Mouse (Mus musculus): ENCODE measurements around the gene Trhr2. TPM values are rescaled to one million over a fixed set of nuclear protein-coding genes. Genes with fewer than 3 reads are reported as not detected.

Gene Trhr2
- total RNA-seq (2014; rRNA removed) (2.0 and 3.2 TPM in 2 replicates), polyA plus RNA-seq (2015; fragmentation: Nextera tagmentation; extraction: Ambion mirVana) (0.45 and 0.57 TPM in 2 replicates)

GRCm38 (mm10) chr8:122360696-122361416, at the start of gene Trhr2:
Gene Trhr2 (minus strand): TSS chr8:122360746.
- WGBS = 76% methylated on average over 7 of the region's 7 CpGs
- no peaks in the 10 kb centered on the region for H3K27me3 ChIP-seq (ENCODE audit: insufficient read depth, low read length)

GRCm38 (mm10) chr8:122407678-122408077, 47.1 kb upstream of the Trhr2 start:
- H3K27ac ChIP-seq = no peak overlapping the region
- H3K27me3 ChIP-seq (ENCODE audit: insufficient read depth, low read length) = no peaks in the 10 kb centered on the region
- no peak overlapping the region for H3K9ac ChIP-seq (replicated peaks; ENCODE audit: low read length)
- ATAC-seq = no peak
- 89% methylated on average over 7 of the region's 7 CpGs for WGBS
- DNase-seq (ENCODE audit: low spot score) = no peak
- peaks cover 80% of the 10 kb centered on the region for H3K36me3 ChIP-seq (ENCODE audit: insufficient read depth, low read length)
- H3K4me3 ChIP-seq (ENCODE audit: low read length) = no peak overlapping the region
- H3K4me2 ChIP-seq (ENCODE audit: low read depth, low read length) = no peak overlapping the region
- no peaks in the 10 kb centered on the region for H3K9me3 ChIP-seq (ENCODE audit: low read length)
- H3K4me1 ChIP-seq (ENCODE audit: insufficient read depth, low read length) = no peaks in the 10 kb centered on the region
- no peak for TF ChIP-seq CTCF (IDR thresholded peaks at IDR 0.05; ENCODE audit: low read depth)

More at GRCm38 (mm10) chr8:122360696-122361416, at the start of gene Trhr2:
- Histone ChIP-seq H3K36me3 (ENCODE audit: insufficient read depth, low read length) (no peaks in the 10 kb centered on the region), H3K27ac (no peak within 1 kb of the TSS), H3K4me2 (ENCODE audit: low read depth, low read length) (no peak within 1 kb of the TSS), H3K4me3 (ENCODE audit: low read length) (no peak within 1 kb of the TSS), H3K9me3 (ENCODE audit: low read length) (no peaks in the 10 kb centered on the region), H3K4me1 (ENCODE audit: insufficient read depth, low read length) (peaks cover 7% of the 10 kb centered on the region; the same call in 1 of the 2 replicates), H3K9ac (replicated peaks; ENCODE audit: low read length) (no peak within 1 kb of the TSS)
- no peak for ATAC-seq
- no peak for DNase-seq (ENCODE audit: low spot score)
- no peak for TF ChIP-seq CTCF (IDR thresholded peaks at IDR 0.05; ENCODE audit: low read depth)

GRCm38 (mm10) chr8:122405146-122405805, 44.7 kb upstream of the Trhr2 start:
- WGBS = 94% methylated on average over 9 of the region's 9 CpGs
- Histone ChIP-seq H3K27ac (no peak overlapping the region), H3K36me3 (ENCODE audit: insufficient read depth, low read length) (peaks cover 82% of the 10 kb centered on the region), H3K4me1 (ENCODE audit: insufficient read depth, low read length) (no peaks in the 10 kb centered on the region), H3K9me3 (ENCODE audit: low read length) (no peaks in the 10 kb centered on the region), H3K27me3 (ENCODE audit: insufficient read depth, low read length) (no peaks in the 10 kb centered on the region), H3K4me2 (ENCODE audit: low read depth, low read length) (no peak overlapping the region), H3K9ac (replicated peaks; ENCODE audit: low read length) (no peak overlapping the region), H3K4me3 (ENCODE audit: low read length) (no peak overlapping the region)
- DNase-seq (ENCODE audit: low spot score) (no peak), ATAC-seq (no peak)
- no peak for TF ChIP-seq CTCF (IDR thresholded peaks at IDR 0.05; ENCODE audit: low read depth)

- Histone ChIP-seq H3K36me3 (ENCODE audit: insufficient read depth, low read length) (peaks cover 62% of the 10 kb centered on the region), H3K4me3 (ENCODE audit: low read length) (no peak overlapping the region), H3K4me2 (ENCODE audit: low read depth, low read length) (no peak overlapping the region), H3K9ac (replicated peaks; ENCODE audit: low read length) (no peak overlapping the region), H3K9me3 (ENCODE audit: low read length) (no peaks in the 10 kb centered on the region), H3K27me3 (ENCODE audit: insufficient read depth, low read length) (no peaks in the 10 kb centered on the region), H3K27ac (no peak overlapping the region), H3K4me1 (ENCODE audit: insufficient read depth, low read length) (no peaks in the 10 kb centered on the region)
- ATAC-seq = no peak
- 94% methylated on average over 9 of the region's 9 CpGs for WGBS
- no peak for TF ChIP-seq CTCF (IDR thresholded peaks at IDR 0.05; ENCODE audit: low read depth)
- DNase-seq (ENCODE audit: low spot score) = no peak
These were observed 37.6 kb upstream of the Trhr2 start for GRCm38 (mm10) chr8:122398186-122398585.

GRCm38 (mm10) chr8:122395291-122395690, 34.7 kb upstream of the Trhr2 start:
- DNase-seq (ENCODE audit: low spot score) = peak; percentile 10
- H3K36me3 ChIP-seq (ENCODE audit: insufficient read depth, low read length) = peaks cover 54% of the 10 kb centered on the region
- H3K4me1 ChIP-seq (ENCODE audit: insufficient read depth, low read length) = no peaks in the 10 kb centered on the region
- no peak for TF ChIP-seq CTCF (IDR thresholded peaks at IDR 0.05; ENCODE audit: low read depth)
- WGBS = 67% methylated on average over 6 of the region's 6 CpGs
- H3K4me2 ChIP-seq (ENCODE audit: low read depth, low read length) = no peak overlapping the region
- H3K9me3 ChIP-seq (ENCODE audit: low read length) = no peaks in the 10 kb centered on the region
- ATAC-seq = no peak
- no peak overlapping the region for H3K27ac ChIP-seq
- H3K27me3 ChIP-seq (ENCODE audit: insufficient read depth, low read length) = no peaks in the 10 kb centered on the region
- no peak overlapping the region for H3K9ac ChIP-seq (replicated peaks; ENCODE audit: low read length)
- H3K4me3 ChIP-seq (ENCODE audit: low read length) = no peak overlapping the region

GRCm38 (mm10) chr8:122393717-122394116, 33.2 kb upstream of the Trhr2 start:
- Histone ChIP-seq H3K27ac (no peak overlapping the region), H3K27me3 (ENCODE audit: insufficient read depth, low read length) (no peaks in the 10 kb centered on the region), H3K4me1 (ENCODE audit: insufficient read depth, low read length) (no peaks in the 10 kb centered on the region), H3K4me2 (ENCODE audit: low read depth, low read length) (no peak overlapping the region), H3K9me3 (ENCODE audit: low read length) (no peaks in the 10 kb centered on the region), H3K36me3 (ENCODE audit: insufficient read depth, low read length) (peaks cover 47% of the 10 kb centered on the region), H3K9ac (replicated peaks; ENCODE audit: low read length) (no peak overlapping the region), H3K4me3 (ENCODE audit: low read length) (no peak overlapping the region)
- no peak for TF ChIP-seq CTCF (IDR thresholded peaks at IDR 0.05; ENCODE audit: low read depth)
- ATAC-seq (no peak), DNase-seq (ENCODE audit: low spot score) (no peak)

- DNase-seq (ENCODE audit: low spot score) = no peak
- WGBS = 87% methylated on average over 3 of the region's 3 CpGs
- no peaks in the 10 kb centered on the region for H3K9me3 ChIP-seq (ENCODE audit: low read length)
- no peak overlapping the region for H3K4me3 ChIP-seq (ENCODE audit: low read length)
- H3K9ac ChIP-seq (replicated peaks; ENCODE audit: low read length) = no peak overlapping the region
- H3K27me3 ChIP-seq (ENCODE audit: insufficient read depth, low read length) = no peaks in the 10 kb centered on the region
- ATAC-seq = no peak
- peaks cover 63% of the 10 kb centered on the region for H3K36me3 ChIP-seq (ENCODE audit: insufficient read depth, low read length)
- no peak overlapping the region for H3K27ac ChIP-seq
- H3K4me1 ChIP-seq (ENCODE audit: insufficient read depth, low read length) = no peaks in the 10 kb centered on the region
- TF ChIP-seq CTCF (IDR thresholded peaks at IDR 0.05; ENCODE audit: low read depth) = no peak
- H3K4me2 ChIP-seq (ENCODE audit: low read depth, low read length) = no peak overlapping the region
These were observed 30.2 kb upstream of the Trhr2 start for GRCm38 (mm10) chr8:122390758-122391157.
